Mouse (Mus musculus): ENCODE data around the gene Cyp4f37.
"Not testable (repeated sequence)": the region's sequence is repeated elsewhere in the genome, so short reads cannot be mapped to it uniquely, and the experiment has no call there.

Gene Cyp4f37

GRCm38 (mm10) chr17:32621018-32621417 lies at the start of gene Cyp4f37:
Gene Cyp4f37 (plus strand): TSS chr17:32621309.
- in situ Hi-C loops (cut with MboI, MseI) = not testable (repeated sequence)

DNA sequence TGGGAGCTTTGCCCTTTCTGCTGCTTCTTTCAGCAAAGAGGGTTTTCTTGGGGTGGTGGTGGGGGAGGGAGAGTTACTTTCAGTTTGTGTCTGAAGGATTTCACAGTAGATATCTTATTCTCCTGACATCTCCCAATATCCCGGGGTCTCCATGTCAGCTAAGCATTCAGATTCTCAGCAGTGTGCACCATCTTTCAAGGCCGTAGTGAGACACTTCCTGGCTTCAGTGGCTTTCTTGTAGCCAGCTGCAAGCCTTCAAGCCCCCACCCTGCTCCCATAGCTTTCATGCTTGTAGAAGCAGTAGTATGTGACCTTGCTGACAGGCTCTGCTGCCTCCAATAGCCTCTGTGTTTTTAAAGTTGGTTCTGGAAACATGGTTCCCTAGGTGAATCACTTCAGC lies 47.8 kb upstream of the Cyp4f37 start:
- in situ Hi-C loops (cut with MboI, MseI) = not testable (repeated sequence)

DNA sequence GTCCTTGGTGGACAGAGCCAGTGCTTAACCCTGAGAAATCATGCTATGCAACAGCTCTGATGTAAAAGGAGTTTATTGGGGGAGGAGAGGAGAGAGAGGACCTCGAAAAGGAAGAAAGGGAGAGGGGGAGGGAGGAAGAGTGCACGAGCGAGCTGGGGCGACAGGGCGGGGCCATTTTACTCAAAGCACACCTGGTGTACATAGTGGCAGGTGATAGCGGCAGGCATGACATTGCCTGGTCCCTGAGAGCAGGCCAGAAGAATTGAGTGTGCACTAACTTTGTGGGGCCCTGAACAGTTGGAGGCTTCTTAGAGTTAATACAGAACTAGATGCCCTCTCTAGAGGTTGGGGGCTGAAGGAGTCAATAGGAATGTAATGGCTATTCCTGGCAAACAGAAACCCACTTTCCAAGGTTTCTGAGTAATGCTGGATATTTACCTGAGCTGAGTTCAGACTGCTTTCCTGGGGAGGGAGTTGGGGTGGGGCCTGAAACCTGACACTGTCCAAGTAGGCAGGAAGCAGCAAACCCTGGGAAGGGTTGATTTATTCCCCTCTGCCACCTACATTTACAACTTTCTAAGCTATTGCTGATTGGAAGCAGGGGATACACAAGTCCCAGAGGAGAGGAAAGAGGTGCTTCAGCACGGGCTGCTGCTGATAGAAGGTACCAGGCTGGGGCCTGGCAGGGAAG lies 43.5 kb upstream of the Cyp4f37 start:
- in situ Hi-C loops (cut with MboI, MseI) = no loop called here

DNA sequence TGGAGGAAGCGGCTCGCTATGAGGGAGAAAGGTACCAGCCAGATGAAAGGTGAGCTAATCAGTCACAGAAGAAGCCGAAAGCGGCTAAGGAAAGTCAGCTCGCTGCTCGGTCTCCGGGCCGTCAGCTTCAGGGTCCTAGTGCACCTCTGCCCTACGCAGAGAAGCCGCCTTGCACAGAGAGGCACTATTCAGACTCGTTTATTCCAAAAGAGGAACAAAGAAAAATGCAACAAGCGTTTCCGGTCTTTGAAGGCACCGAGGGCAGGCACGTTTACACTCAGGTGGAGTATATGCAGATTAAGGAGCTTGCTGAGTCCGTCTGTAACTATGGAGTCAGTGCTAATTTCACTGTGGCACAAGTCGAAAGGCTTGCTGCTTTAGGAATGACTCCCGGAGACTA lies 24.6 kb upstream of the Cyp4f37 start:
- in situ Hi-C loops (cut with MboI, MseI) = no loop called here

DNA sequence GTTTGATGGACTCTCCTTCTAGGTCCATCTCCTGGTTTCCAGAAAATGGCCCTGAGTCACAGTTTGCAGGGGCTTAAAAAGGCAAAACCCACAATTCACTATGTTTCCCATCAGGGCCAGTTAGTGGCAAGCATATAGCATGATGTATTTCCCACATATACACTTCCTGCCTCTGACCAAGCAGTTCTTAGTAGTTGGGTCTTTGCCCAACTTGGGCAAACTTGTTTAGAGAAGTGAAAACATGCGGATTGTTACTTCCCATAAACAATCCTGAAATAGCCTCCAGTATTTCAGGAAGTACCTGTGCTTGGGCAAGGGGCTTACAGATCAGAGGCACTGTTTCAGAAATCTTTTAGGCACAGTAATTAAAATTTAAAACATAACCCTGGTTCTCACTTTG lies 13.1 kb upstream of the Cyp4f37 start:
- in situ Hi-C loops (cut with MboI, MseI) = no loop called here

- in situ Hi-C loops (cut with MboI, MseI) = not testable (repeated sequence)
Observed at GRCm38 (mm10) chr17:32610231-32610630, 10.9 kb upstream of the Cyp4f37 start.

DNA sequence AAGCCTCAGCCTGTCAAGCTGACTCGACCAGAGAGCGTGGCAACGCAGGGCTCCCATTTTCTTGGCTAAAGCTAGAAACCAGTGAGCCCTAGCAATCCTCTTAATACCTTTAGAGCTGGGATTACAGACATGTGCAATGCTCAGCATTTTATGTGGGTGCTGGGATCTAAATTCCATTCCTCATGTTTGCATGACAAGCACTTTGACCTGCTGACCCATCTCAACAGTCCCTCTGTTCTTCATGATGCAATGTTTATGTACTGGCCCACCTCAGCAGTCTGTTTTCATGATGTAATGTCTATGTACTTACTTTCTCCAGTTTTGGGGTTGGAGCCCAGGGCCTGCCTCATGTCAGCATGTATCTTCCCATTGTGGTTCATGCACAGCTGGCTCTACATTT lies 10.2 kb upstream of the Cyp4f37 start:
- in situ Hi-C loops (cut with MboI, MseI) = no loop called here

GRCm38 (mm10) chr17:32612417-32612816 lies 8.7 kb upstream of the Cyp4f37 start:
- in situ Hi-C loops (cut with MboI, MseI) = no loop called here

GRCm38 (mm10) chr17:32617252-32617651 lies 3.9 kb upstream of the Cyp4f37 start:
- in situ Hi-C loops (cut with MboI, MseI) = no loop called here

GRCm38 (mm10) chr17:32629726-32630125 lies 8.6 kb downstream of the Cyp4f37 start:
- in situ Hi-C loops (cut with MboI, MseI) = loop anchor here (5.0 kb wide), 1 partner anchor 77 kb away; no protein-coding TSS in a partner anchor

DNA sequence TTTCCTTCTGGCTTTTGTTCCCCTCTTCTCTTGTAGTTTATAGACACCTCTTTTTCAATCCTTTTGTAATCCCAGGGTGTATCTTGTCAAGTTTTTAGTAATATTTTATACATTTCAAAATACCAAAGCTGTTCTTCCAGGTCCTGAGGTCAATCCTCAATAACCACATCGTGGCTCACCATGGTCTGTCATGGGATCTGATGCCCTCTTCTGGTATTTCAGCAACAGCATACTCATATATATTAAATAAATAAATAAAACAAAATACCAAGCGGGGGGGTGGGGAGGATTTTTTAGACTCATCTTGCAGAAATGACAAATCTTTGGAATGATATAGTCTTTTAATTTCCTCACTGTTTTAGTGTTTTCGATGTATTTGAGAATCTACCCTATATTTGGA lies 10.8 kb downstream of the Cyp4f37 start:
- in situ Hi-C loops (cut with MboI, MseI) = loop anchor here (5.0 kb wide), 1 partner anchor 80 kb away; no protein-coding TSS in a partner anchor

DNA sequence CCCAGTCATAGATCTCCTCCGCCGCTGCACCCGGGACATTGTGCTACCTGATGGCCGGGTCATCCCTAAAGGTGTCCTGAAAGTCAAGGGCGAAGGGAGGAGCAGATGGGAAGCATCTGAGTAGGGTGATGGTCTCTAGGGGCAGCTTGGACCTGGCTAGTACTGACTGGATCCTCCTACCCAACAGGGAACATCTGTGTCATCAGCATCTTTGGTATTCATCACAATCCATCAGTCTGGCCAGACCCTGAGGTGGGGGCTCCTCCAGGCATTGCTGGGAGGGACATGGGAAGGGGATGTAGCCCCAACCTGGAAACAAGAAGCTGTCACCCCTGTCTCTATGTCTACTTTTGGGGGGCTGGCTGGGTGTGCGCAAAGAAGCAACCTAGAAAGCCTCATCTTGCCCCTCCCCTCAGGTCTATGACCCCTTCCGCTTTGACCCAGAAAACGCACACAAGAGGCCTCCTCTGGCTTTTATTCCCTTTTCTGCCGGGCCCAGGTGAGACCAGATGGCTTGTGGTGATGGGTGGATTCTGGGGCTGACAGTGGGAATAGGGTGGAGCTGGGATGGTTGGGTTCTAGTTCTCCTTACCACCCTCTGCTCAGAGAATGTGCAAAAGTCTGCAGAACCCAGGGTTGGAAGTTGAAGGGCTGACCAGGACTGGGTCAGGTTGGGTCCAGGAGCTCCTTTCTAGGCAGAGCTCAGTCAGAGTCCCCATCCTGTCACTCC lies 13.3 kb downstream of the Cyp4f37 start:
- in situ Hi-C loops (cut with MboI, MseI) = loop anchor here (5.0 kb wide), 1 partner anchor 82 kb away; no protein-coding TSS in a partner anchor

DNA sequence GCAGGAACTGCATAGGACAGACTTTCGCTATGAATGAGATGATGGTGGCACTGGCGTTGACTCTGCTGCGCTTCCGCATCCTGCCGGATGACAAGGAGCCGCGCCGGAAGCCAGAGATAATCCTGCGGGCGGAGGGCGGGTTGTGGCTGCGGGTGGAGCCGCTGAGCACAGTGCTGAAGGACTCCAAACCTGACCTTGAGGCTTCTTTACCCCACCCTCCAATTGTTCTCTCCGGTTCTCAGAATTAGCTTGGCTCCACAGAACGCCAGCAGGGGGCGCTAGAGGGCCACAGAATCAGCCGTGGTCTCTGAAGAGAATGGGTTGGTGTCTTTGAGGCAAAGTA lies 13.8 kb downstream of the Cyp4f37 start:
- in situ Hi-C loops (cut with MboI, MseI) = loop anchor here (5.0 kb wide), 2 partner anchors 42 to 83 kb away; no protein-coding TSS in a partner anchor

- in situ Hi-C loops (cut with MboI, MseI) = loop anchor here (5.0 kb wide), 1 partner anchor 41 kb away; no protein-coding TSS in a partner anchor
Observed at GRCm38 (mm10) chr17:32636341-32636740, 15.2 kb downstream of the Cyp4f37 start.

DNA sequence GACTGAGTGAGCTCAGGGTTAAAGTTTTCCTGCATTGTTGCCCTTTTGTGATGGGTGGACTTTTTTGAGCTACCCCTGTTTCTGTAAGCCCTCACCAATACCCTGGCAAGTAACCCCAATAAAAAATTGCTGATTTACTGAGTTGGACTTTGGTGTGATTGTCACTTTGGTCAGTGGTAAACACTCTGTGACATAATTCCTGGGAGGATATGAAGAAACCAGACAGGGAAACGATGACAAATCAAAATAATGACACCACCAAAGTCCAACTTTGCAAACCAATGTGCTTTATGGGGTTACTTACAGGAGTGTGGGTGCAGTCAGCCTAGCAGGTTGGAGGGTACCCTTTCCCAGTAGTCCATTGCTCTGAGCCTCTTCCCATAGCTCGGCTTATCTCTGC lies 16.0 kb downstream of the Cyp4f37 start:
- in situ Hi-C loops (cut with MboI, MseI) = loop anchor here (5.0 kb wide), 1 partner anchor 40 kb away; no protein-coding TSS in a partner anchor

DNA sequence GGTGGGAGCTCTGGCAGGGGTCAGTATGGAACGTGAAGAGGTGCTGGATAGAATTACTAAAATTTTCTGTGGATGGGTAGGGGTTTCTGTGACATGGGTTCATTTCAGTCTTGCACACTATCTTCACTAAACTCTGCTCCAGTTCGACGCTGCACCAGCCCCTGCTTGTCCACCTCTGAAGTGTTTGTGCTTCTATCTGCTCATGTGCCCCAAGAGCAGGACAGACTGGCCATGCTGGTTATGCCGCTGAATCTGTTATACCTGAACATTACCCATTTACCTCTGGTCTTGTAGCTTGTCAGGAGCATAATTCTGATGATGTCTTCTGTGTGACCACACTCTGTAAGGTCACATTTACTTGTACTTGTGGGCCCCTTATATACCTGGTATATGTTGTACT lies 25.5 kb downstream of the Cyp4f37 start:
- in situ Hi-C loops (cut with MboI, MseI) = no loop called here

DNA sequence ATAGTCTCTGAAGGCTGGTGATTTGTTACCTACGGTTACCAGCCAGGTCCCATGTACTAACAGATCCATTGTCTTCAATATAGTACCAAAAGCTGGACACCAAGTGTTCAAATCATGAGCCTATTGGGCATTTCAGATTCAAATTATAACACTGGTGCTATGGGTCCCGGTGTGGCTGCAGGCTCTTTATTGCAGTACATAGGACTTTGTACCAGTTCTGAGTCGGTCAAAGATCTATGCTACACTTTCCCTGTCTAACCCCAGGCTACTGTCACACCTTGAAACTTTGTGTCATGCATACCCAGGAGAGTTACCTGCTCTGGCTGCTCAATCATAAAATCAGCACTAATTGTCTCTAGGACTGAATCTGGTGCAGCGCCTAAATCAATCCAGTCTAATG lies 32.8 kb downstream of the Cyp4f37 start:
- in situ Hi-C loops (cut with MboI, MseI) = no loop called here

- in situ Hi-C loops (cut with MboI, MseI) = no loop called here
Observed at GRCm38 (mm10) chr17:32657041-32657440, 35.9 kb downstream of the Cyp4f37 start.

- in situ Hi-C loops (cut with MboI, MseI) = no loop called here
Observed at GRCm38 (mm10) chr17:32658246-32658645, 37.1 kb downstream of the Cyp4f37 start.

DNA sequence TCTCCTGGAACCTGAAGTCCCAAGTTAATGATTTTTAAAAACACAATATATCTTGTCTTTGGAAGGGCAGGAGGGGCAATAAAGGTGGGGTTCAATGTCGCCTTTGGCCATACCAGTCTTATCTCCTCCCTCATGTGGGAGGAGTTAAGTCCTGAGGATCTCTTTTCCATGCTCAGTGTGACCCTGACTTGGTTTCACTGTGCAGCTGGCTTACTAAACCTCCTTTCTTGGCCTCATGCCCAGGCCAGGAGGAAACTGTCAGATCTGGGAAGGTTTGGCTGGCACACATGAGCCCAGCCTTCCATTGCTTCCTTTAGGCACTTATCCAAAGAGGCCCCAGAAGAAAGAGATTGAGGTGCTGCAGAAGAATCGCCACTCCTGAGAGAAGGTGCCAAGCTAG lies 37.6 kb downstream of the Cyp4f37 start, which contains the start of gene Cyp4f40:
Gene Cyp4f40, plus strand, starts transcription at position 189 of the 400 bp plus-strand sequence.
- in situ Hi-C loops (cut with MboI, MseI) = no loop called here

GRCm38 (mm10) chr17:32673976-32674375 lies 52.9 kb downstream of the Cyp4f37 start:
- in situ Hi-C loops (cut with MboI, MseI) = no loop called here

GRCm38 (mm10) chr17:32676040-32676635 lies 55.0 kb downstream of the Cyp4f37 start:
- in situ Hi-C loops (cut with MboI, MseI) = loop anchor here (5.0 kb wide), 1 partner anchor 39 kb away; no protein-coding TSS in a partner anchor
